Mouse (Mus musculus): ENCODE data around the gene H2afx.
"Not testable (repeated sequence)": the region's sequence is repeated elsewhere in the genome, so short reads cannot be mapped to it uniquely, and the experiment has no call there.

The H2afx gene

GRCm38 (mm10) chr9:44334396-44335330, at the start of gene H2afx:
H2afx (plus strand) TSS chr9:44334694.
- peak; percentile 100 for DNase-seq

- no peak for DNase-seq
These were observed 48.1 kb upstream of the H2afx start for GRCm38 (mm10) chr9:44286256-44286850.

- DNase-seq: no peak
These were observed 47.5 kb upstream of the H2afx start for GRCm38 (mm10) chr9:44287003-44287400.

GRCm38 (mm10) chr9:44287401-44288075, 47.0 kb upstream of the H2afx start:
- peak; percentile 63 for DNase-seq

GRCm38 (mm10) chr9:44288076-44288958, 46.2 kb upstream of the H2afx start, which contains the start of gene Abcg4:
Abcg4 (minus strand) TSS chr9:44288615.
- peak; percentile 73 for DNase-seq

- no peak for DNase-seq
These were observed 45.6 kb upstream of the H2afx start for GRCm38 (mm10) chr9:44288959-44289291.

GRCm38 (mm10) chr9:44292490-44292889, 42.0 kb upstream of the H2afx start:
- DNase-seq: no peak

GRCm38 (mm10) chr9:44300001-44300400, 34.5 kb upstream of the H2afx start:
- DNase-seq: not testable (repeated sequence)

- DNase-seq: peak; percentile 99
These were observed 28.9 kb upstream of the H2afx start, which contains the start of gene Hinfp for GRCm38 (mm10) chr9:44305466-44306079. Hinfp (minus strand) TSS chr9:44305671.

- peak; percentile 45 for DNase-seq
These were observed 28.0 kb upstream of the H2afx start for GRCm38 (mm10) chr9:44306532-44306931.

GRCm38 (mm10) chr9:44307248-44307647, 27.2 kb upstream of the H2afx start:
- DNase-seq: peak; percentile 43

- DNase-seq: no peak
These were observed 24.7 kb upstream of the H2afx start for GRCm38 (mm10) chr9:44309756-44310155.

GRCm38 (mm10) chr9:44310750-44311135, 23.8 kb upstream of the H2afx start:
- no peak for DNase-seq

GRCm38 (mm10) chr9:44311136-44312134, 23.1 kb upstream of the H2afx start:
- DNase-seq: no peak

- DNase-seq: peak; percentile 68
These were observed 20.8 kb upstream of the H2afx start for GRCm38 (mm10) chr9:44313476-44314256.

- no peak for DNase-seq
These were observed 20.3 kb upstream of the H2afx start for GRCm38 (mm10) chr9:44314257-44314547.

- DNase-seq: no peak
These were observed 19.6 kb upstream of the H2afx start for GRCm38 (mm10) chr9:44314910-44315309.

GRCm38 (mm10) chr9:44317452-44317851, 17.0 kb upstream of the H2afx start:
- no peak for DNase-seq

- DNase-seq: no peak
These were observed 16.2 kb upstream of the H2afx start for GRCm38 (mm10) chr9:44318076-44318825.

- no peak for DNase-seq
These were observed 15.7 kb upstream of the H2afx start for GRCm38 (mm10) chr9:44318826-44319095.
